Mouse (Mus musculus): Measurements from ENCODE around the gene Pithd1.
"Not testable (repeated sequence)": the region's sequence is repeated elsewhere in the genome, so short reads cannot be mapped to it uniquely, and the experiment has no call there.

The Pithd1 gene

GRCm38 (mm10) chr4:135961709-135962108, 25.4 kb downstream of the Pithd1 start:
- no peak for DNase-seq (ENCODE audit: low spot score in 2 of 2)

- peak; percentile 60 to 75 for DNase-seq (ENCODE audit: low spot score in 2 of 2)
These were observed 26.3 kb downstream of the Pithd1 start for GRCm38 (mm10) chr4:135960717-135961116.

DNA sequence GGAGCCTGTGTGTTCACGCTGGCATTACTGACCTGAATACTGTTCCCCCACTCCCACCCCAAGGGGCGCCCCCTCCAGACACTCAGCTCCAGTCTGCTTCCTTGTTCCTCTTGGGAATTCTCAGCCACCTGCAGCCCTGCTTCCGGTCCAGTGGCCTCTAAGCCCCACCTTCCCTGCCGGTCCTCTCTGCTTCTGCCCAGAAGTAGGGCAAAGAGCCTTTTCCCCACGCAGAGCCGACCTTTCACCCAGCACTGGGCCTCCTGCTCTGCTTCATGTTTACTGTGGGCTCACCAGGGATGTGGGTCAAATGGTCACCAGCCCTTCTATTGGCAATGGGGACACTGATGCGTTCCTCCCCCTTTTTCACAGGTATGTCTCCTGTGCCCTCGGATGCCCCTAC, 28.7 kb downstream of the Pithd1 start:
- no peak for DNase-seq (ENCODE audit: low spot score in 2 of 2)

- DNase-seq (ENCODE audit: low spot score in 2 of 2): no peak
These were observed 31.2 kb downstream of the Pithd1 start for GRCm38 (mm10) chr4:135955886-135956285.

- DNase-seq (ENCODE audit: low spot score in 2 of 2): peak; percentile 62 to 79
These were observed 32.8 kb downstream of the Pithd1 start for GRCm38 (mm10) chr4:135954241-135954640.

- no peak for DNase-seq (ENCODE audit: low spot score in 2 of 2)
These were observed 33.9 kb downstream of the Pithd1 start for GRCm38 (mm10) chr4:135953179-135953578.

DNA sequence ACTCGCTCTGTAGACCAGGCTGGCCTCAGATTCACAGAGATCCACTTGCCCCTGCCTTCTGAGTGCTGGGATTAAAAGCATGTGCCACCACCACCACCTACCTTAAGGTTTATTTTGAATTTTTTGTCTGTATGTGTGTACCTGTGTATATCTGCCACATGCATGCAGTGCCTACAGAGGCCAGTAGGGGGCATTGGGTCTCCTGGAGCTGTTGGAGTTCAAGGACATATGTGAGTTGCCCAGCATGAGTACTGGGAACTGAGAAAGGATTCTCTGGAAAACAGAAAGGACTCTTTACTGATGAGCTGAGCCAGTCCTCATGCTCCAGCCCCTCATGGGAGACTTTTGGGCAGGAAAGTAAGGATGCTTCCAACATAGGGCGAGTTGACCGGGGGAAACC, 35.6 kb downstream of the Pithd1 start:
- no peak for DNase-seq (ENCODE audit: low spot score in 2 of 2)

GRCm38 (mm10) chr4:135950365-135950764, 36.7 kb downstream of the Pithd1 start:
- no peak for DNase-seq (ENCODE audit: low spot score in 2 of 2)

DNA sequence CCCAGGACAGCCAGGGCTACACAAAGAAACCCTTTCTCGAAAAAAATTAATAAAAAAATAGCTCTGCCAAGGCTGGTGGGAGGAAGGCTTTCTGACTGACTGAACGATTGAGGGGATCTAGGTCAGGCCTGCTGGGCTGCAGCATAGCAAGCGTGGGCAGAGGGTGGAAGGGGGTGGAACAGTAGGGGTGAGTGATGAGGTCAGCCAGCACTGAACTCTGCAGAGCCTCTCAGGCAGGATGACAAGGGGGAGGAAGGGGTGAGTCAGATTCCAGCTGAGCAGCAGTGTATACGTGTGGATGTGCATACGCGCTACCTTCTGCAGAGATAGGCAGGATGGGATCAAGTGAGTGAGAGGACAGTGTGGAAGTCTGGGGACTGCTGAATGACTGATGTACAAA, 37.2 kb downstream of the Pithd1 start:
- DNase-seq (ENCODE audit: low spot score in 2 of 2): no peak

- no peak for DNase-seq (ENCODE audit: low spot score in 2 of 2)
These were observed 37.6 kb downstream of the Pithd1 start for GRCm38 (mm10) chr4:135949475-135949874.

GRCm38 (mm10) chr4:135948142-135948541, 38.9 kb downstream of the Pithd1 start:
- no peak for DNase-seq (ENCODE audit: low spot score in 2 of 2)

GRCm38 (mm10) chr4:135946659-135947301, 40.3 kb downstream of the Pithd1 start:
- DNase-seq (ENCODE audit: low spot score in 2 of 2): no peak

GRCm38 (mm10) chr4:135946278-135946658, 40.8 kb downstream of the Pithd1 start, which contains the start of gene Hmgcl:
Gene Hmgcl, plus strand, starts transcription at chr4:135946448.
- peak; percentile 80 to 92 for DNase-seq (ENCODE audit: low spot score in 2 of 2)

DNA sequence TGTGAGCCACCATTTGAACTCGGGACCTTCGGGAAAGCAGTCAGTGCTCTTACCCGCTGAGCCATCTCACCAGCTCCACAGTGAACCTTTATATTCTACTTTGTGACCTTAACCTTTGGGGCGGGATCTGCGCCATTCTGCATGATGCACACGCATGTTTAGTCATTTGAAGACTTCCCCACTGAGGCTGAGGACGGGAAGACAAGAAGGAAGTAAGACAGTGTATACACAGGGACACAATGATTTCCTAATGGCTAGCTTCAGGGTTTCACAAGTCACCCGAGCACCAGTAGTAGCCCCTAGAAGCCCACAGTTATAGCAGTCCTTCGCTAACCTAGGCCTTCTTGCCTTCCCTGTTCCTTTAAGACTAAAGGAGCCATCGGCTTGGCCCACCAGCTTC, 41.4 kb downstream of the Pithd1 start:
- DNase-seq (ENCODE audit: low spot score in 2 of 2): no peak

GRCm38 (mm10) chr4:135943389-135943788, 43.7 kb downstream of the Pithd1 start:
- no peak for DNase-seq (ENCODE audit: low spot score in 2 of 2)

GRCm38 (mm10) chr4:135942193-135942592, 44.9 kb downstream of the Pithd1 start:
- no peak for DNase-seq (ENCODE audit: low spot score in 2 of 2)

DNA sequence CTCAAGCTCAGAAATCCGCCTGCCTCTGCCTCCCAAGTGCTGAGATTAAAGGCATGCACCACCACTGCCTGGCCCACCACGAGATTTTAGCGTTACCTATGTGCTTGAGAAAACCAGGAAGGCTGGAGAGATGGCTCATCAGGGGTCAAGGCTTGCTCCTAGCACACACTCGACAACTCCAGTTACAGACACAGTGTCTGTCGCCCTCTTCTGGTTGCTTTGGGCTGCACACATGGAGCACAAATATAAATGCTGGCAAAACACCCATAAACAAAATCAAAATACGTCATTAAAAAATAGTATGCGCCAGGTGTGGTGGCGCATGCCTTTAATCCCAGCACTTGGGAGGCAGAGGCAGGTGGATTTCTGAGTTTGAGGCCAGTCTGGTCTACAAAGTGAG, 46.0 kb downstream of the Pithd1 start:
- not testable (repeated sequence) for DNase-seq (ENCODE audit: low spot score in 2 of 2)

- no peak for DNase-seq (ENCODE audit: low spot score in 2 of 2)
These were observed 48.2 kb downstream of the Pithd1 start for GRCm38 (mm10) chr4:135938858-135939257.

- DNase-seq (ENCODE audit: low spot score in 2 of 2): no peak
These were observed 51.6 kb downstream of the Pithd1 start for GRCm38 (mm10) chr4:135935502-135935901.

GRCm38 (mm10) chr4:135934708-135935500, 52.2 kb downstream of the Pithd1 start:
- no peak for DNase-seq (ENCODE audit: low spot score in 2 of 2)

GRCm38 (mm10) chr4:135931832-135932231, 55.2 kb downstream of the Pithd1 start:
- no peak for DNase-seq (ENCODE audit: low spot score in 2 of 2)

GRCm38 (mm10) chr4:135930239-135930638, 56.8 kb downstream of the Pithd1 start:
- no peak for DNase-seq (ENCODE audit: low spot score in 2 of 2)

DNA sequence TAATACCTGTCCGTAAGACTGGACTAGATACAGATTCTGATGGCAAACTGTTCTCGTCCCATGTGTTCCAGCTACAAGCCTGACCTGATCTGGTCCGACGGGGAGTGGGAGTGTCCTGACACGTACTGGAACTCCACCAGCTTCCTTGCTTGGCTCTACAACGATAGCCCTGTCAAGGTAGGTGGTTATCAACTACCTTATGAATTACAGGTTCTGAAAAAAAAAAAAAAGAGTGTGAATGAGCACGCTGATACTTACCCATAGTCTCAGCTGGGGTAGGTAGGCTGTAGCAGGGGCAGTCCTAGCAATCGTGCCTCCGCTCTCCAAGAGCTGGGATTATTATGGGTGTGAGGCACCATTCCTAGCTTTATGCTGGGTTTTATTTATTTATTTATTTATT, 57.2 kb downstream of the Pithd1 start:
- DNase-seq (ENCODE audit: low spot score in 2 of 2): no peak
